Mouse (Mus musculus) bone marrow, adult 2 months (tissue): Measurements from ENCODE around the gene Pdcd7.

ENCODE experiments used
- CTCF ChIP-seq: fragments of 200-500 bp; IDR thresholded peaks from 2 replicates; pipeline ENCODE4 v1.5.1; 2011; ENCODE audit warnings: low read length, control low read depth; ENCODE audit not compliant: control insufficient read depth, insufficient read depth
- POLR2A ChIP-seq: fragments of 200-500 bp; IDR thresholded peaks from 2 replicates; pipeline ENCODE4 v1.6.1; 2011; ENCODE audit warnings: low read depth, mild to moderate bottlenecking, control low read depth, low read length, borderline replicate concordance; ENCODE audit not compliant: control insufficient read depth

GRCm38 (mm10) chr9:65386373-65387140 is 40.7 kb downstream of the Pdcd7 start:
- TF ChIP-seq CTCF: no peak
- TF ChIP-seq POLR2A: no peak
